Mouse (Mus musculus): ENCODE measurements around the gene Gfer. TPM values are rescaled to one million over a fixed set of nuclear protein-coding genes. Genes with fewer than 3 reads are reported as not detected.
A peak's percentile ranks its signal among the peaks of the same experiment; 100 is the strongest.
"Not testable (repeated sequence)": the region's sequence is repeated elsewhere in the genome, so short reads cannot be mapped to it uniquely, and the experiment has no call there.

Gfer gene
- total RNA-seq, 2 experiments from 2014 or later = 23.0 to 25.0 TPM

DNA sequence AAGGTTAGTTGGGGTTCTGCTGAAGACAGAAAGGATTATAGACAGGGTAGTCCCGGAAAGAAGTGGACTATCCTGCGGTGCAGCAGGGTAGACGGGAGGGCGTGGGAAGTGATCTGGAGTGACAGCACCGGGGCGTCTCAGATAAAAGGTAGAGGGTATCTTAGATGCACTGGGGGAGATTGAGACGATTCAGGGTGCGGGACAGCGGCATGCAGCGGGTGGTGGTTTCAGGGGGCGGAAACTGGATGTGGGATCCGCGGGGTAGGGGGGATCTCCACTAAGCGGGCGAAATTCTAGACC, 27.9 kb upstream of the Gfer start:
- no peak for DNase-seq
- intact Hi-C loops (cut with DNase I; ENCODE audit: low total_unique reads) = no loop called here

DNA sequence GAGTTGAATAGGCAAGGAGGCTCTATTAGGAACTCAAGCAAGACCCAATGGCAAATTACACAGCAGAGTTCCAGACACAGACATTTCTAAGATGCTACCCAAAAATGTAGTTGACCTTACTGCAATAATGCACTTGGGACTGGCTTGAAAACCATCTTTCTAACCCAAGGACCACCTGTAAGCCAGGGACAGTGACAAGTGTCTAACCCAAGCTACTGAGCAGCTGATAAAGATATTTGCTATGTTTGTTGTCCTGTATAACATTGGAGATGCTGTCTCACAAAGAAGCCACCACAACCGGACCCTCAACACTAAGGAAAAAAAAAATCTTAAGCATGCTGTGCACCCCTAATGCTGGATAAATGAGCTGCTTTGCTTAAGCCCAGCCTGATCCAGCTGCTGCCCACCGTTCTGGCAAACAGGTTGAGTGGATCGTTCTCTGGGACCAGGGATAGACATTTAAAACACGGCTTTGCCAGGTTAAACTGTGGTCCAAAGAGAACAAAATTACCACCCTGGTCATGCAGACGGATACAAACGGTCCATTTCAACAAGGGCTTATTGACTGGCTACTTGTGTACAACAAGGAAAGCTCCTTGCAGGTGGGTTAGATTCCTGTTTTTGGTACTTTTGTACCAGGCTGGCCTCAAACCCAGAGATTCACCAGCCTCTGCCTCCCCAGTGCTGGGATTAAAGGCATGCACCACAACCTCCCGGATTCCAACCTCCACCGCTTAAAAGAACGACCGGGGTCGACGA, 27.3 kb upstream of the Gfer start:
- intact Hi-C loops (cut with DNase I; ENCODE audit: low total_unique reads) = no loop called here
- no peak for DNase-seq

DNA sequence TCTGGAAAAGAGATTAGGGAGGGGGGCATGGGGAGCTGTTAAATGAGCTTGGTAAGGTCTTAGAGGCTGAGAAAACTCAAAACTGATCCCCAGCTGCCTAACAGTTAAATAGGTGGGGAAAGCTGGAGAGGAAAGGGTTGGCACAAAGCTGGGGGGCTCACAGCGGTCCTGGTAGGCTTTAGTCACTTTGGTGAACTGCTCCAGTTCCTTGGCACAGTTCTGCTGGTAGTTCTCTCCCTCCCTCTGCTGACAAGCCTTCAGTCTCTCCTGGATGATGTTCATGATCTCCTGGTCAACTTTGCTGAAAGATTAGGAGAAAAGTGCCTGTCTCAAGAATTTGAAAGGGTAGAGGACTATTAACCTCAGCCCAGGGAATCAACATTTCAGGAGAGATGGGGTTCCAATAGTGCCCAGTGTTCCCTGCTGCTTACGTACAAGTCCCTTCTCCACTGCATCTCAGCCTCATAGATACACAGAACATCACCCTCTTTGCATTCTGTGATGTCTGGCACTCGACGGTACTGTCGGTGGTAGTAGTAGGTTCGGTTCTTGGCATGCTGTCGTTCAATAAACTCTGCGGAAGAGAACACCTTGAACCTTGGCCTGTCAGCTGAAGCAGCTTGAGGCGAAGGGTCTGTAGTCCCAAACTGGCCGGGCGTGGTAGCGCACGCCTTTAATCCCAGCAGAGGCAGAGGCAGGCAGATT, 26.4 kb upstream of the Gfer start:
- no peak for DNase-seq
- intact Hi-C loops (cut with DNase I; ENCODE audit: low total_unique reads) = no loop called here

DNA sequence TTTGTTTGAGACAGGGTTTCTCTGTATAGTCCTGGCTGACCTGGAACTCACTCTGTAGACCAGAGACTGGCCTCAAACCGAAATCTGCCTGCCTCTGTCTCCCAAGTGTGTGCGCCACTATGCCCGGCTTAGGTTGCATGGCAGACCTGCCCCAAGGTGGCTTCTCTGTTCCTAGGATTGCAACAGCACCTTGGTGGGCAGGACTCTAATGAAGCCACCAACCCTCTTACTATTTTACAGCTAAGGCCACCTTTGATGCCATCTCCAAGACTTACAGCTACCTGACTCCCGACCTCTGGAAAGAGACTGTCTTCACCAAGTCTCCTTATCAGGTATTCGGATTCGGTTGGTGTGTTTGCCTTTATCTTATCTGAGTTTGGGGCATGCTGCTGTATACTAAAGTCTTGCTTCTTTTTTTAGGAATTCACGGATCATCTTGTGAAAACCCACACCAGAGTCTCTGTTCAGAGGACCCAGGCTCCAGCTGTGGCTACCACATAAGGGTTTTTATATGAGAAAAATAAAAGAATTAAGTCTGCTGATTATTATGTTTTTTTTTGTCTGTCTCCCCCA, 25.5 kb upstream of the Gfer start:
- intact Hi-C loops (cut with DNase I; ENCODE audit: low total_unique reads); DNase-seq: not testable (repeated sequence)

DNA sequence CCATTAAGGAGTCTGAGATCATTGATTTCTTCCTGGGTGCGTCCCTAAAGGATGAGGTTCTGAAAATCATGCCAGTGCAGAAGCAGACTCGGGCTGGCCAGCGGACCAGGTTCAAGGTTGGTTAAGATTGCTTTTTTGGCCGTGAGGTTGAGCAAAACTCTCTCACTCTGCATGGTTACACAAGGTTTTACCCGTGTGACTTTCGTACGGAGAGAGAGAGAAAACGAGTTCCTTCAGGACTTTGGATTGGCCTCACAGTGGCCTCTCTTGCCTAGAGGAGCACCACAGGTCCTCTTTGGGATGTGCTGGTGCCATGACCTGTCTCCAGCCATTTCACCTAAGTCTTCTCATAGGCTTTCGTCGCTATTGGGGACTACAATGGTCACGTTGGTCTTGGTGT, 24.7 kb upstream of the Gfer start:
- DNase-seq = peak; percentile 3
- intact Hi-C loops (cut with DNase I; ENCODE audit: low total_unique reads) = not testable (repeated sequence)

DNA sequence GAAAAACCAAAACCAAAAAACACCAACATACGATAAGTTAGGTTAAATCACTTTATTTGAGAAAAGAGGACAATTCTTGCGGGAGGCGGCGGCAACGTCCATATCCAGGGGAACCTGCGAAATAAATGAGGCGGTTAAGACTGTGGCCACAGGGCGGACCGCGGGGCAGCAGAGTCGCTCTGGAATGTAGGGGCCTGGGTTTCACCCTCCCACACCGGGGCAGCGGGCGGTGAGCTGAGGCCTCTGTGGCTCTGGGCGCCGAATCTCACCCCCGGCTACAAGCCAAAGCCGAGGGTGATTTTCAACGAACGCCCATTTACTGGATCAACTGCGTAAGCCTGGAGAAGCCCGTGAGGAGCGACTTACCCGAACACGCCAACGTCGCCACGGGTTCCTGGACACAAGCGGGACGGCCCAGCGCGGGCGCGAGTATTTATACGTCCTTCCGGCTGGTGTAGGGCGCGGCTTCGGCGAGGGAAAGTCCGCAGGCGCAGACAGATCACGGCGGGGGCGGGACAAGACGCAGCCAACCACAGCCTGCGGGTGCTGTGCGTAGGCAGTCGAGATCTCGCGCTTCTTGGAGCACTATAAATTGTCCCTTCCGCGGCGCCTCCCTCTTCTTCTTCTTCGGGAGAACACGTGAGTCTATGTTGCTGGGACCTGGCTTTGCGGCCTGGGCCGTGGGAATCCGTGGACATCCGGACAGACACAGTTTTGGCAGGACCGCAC, 23.7 kb upstream of the Gfer start:
- peak; percentile 99 for DNase-seq
- intact Hi-C loops (cut with DNase I; ENCODE audit: low total_unique reads) = no loop called here

DNA sequence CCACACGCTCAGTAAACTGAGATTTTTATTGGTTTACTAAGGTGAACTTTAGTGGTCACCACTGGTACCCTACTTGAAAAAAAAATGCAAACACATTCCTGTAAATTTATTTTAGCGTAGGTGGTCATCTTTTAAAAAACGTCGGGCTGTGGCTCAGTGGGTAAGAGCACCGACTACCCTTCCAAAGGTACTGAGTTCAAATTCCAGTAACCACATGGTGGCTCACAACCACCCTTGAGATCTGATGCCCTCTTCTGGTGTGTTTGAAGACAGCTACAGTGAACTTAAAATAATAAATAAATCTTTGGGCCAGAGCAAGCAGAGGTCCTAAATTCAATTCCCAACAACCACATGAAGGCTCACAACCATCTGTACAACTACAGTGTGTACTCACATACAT, 23.0 kb upstream of the Gfer start:
- intact Hi-C loops (cut with DNase I; ENCODE audit: low total_unique reads); DNase-seq: not testable (repeated sequence)

DNA sequence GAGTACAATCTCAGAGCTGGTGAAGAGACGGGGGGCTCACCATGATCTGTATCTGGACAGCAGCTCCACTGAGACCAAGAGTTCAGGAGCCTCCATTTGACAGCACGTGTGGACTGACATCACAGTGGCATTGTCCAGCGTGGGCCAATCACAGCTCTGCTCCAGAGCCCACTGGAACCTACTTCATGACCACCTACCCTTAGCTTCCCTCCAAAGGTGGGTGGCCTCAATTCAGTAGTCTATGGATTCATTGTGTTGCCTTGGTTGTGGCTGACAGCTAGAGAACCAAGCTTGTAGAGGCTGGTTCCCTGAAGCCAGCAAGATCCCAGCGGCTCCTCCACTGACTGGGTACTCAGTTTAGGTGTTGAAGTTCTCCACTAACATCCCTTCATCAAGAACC, 22.0 kb upstream of the Gfer start, which contains the start of the genes Rnf151 and Rps2:
Gene Rnf151, minus strand, starts transcription at position 121 of the 400 bp plus-strand sequence.
Gene Rps2, plus strand, starts transcription at position 174 of the 400 bp plus-strand sequence.
- no peak for DNase-seq
- intact Hi-C loops (cut with DNase I; ENCODE audit: low total_unique reads) = no loop called here

DNA sequence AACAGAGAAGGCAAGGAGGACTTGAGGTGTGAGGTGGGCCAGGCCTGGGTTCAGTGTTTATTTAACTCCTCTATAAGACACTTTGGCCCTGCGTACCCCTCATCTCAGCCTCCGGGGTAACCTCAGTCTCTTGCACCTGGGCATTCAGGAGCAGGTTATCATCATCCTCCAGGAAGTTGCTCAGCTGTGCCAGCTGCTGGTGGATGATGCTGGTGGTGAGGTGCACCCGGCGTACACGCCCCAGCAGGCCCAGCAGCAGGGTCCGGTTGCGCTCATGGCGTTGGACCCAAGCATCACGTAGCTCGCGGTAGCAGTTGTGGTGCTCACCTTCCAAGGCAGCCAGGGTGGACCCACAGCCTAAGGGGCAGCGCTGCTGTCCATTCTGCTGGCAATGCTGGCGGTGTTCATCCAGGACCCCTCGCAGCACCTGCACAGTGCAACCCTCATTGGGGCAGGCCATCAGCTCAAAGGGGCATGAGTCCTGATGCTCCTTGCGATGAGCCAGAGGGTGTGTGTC, 20.3 kb upstream of the Gfer start:
- DNase-seq = peak; percentile 3
- intact Hi-C loops (cut with DNase I; ENCODE audit: low total_unique reads) = no loop called here

DNA sequence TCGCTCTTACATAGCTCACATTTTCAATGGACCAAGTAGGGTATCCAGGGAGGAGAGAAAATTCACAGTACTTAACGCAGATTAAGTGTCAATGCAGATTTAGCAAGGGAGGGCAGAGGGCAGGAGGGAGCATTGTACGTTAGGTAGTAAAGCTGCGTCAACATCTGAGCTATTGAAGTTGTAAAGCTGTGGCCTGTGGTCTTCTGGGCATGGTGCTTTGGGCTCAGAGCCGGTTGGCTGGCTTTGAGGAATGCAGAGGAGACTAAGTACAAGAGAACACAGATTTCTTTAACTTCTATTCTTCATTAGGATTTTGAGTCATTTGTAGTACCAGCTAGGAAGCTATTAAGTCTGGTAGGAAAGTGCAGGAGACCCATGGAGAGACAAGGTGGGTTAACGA, 19.6 kb upstream of the Gfer start:
- DNase-seq = no peak
- intact Hi-C loops (cut with DNase I; ENCODE audit: low total_unique reads) = no loop called here

DNA sequence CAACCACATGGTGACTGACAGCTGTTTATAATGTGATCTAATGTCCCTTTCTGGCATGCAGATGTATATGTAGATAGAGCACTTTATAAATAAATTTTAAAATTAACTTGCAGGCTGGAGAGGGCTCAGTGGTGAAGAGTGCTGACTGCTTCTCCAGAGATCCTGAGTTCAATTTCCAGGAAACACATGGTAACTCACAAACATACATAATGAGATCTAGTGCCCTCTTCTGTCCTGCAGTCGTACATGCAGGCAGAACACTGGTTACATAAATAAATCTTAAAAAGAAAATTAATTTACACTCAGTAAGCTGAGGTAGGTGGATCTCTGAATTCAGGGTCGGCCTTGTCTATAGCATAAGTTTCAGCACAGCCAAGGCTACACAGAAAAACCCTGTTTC, 12.7 kb upstream of the Gfer start:
- no peak for DNase-seq
- intact Hi-C loops (cut with DNase I; ENCODE audit: low total_unique reads) = no loop called here

DNA sequence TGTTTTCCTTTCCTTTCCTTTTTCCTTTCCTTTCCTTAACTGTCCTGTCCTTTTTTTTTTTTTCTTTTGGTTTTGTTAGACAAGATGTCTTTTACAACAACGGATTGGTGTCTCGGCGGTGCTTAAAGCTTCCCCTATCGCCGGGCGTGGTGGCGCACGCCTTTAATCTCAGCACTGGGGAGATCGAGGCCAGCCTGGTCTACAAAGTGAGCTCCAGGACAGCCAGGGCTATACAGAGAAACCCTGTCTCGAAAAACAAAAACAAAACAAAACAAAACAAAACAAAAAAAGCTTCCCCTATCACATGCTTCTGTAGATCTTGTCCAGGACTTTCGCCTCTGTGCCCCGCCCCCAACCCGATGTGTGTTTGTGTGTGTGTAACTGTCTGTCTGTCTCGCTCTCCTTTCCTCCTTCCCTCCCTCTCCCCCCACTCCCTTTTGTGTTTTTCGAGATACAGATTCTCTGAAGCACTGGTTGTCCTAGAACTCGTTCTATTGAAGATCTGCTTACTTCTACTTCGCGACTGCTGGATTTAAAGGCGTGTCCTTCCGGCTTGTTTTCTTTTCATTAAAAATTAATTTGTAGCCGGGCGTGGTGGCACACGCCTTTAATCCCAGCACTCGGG, 12.0 kb upstream of the Gfer start:
- intact Hi-C loops (cut with DNase I; ENCODE audit: low total_unique reads) = no loop called here

DNA sequence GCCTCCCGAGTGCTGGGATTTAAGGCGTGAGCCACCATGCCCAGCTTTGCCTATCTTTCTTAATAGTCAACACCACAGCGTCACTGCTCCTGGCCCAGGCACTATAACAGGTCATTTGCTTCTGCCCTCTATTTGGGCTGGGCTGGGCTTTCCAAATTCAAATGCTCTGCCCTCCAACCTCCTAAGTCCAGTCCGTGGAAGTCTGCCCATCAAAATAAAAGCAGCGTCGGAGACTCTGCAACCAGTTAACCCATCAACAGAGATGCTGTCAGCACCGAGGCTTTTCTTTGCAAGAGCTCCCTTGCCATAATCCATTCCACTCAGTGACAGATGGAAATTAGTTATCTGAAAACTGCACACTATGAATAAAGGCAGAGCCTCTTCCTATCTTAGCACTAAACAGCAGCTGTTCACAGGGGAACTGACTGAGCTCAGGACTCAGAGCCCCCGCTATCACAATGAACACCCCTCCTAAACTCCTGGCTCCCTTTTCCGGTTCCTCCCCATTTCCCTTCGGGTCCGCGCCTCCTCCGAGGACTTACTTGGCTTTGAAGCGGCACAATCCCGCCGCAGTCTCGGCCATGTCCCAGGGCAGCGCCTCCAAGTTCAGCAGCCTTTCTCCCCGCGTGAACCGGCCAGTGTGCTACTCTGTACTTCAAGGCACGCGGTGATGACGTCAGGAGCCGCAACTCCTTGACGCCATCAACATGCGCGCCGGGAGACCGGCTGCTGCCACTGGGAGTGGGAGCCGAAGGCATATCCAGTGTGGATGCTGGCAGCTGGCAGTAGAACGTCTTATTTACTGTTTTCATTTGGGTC, 11.2 kb upstream of the Gfer start, which contains the start of gene Tbl3:
Gene Tbl3, minus strand, starts transcription at position 679 of the 819 bp plus-strand sequence.
- peak; percentile 92 for DNase-seq
- intact Hi-C loops (cut with DNase I; ENCODE audit: low total_unique reads) = no loop called here

More for the DNA sequence above, 12.0 kb upstream of the Gfer start:
- DNase-seq = no peak

DNA sequence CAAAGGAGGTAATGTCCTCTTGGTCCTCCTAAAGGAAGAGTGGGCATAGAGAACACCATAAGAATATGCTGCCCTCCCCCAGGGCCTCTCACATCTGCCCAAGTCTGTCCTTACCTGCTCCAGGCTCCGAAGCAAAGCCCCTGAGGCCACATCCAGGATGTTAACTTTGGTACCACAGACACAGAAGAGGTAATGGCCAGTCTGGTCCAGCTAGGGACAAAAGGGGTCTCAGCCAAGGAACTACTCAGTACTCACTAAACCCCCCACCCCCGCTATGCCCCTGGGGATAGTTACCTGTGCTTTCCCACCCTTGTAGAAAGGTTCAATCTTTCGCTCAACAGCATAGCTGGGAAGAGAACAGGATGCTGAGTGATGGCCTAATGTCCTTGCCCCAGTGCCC, 9.9 kb upstream of the Gfer start:
- no peak for DNase-seq
- intact Hi-C loops (cut with DNase I; ENCODE audit: low total_unique reads) = no loop called here

DNA sequence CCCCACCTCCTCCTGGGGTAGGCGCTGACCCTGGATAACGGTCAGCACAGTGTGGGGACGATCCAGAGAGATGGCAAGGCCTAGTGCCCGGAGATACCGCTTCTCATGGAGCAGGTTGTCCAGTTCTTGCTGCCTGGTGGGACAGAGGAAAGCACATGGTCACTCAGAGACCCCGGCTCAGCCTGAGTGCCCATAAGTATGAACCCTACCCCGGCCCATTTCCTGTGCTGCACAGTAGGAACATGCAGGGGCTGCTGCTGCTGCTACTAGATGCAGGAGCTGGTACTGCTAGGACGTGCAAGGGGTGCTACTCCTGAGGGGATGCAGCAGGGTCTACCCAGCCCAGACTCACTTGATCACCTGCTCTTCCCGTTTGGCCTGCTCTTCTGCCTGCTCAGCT, 5.3 kb upstream of the Gfer start:
- no peak for DNase-seq
- intact Hi-C loops (cut with DNase I; ENCODE audit: low total_unique reads) = no loop called here

DNA sequence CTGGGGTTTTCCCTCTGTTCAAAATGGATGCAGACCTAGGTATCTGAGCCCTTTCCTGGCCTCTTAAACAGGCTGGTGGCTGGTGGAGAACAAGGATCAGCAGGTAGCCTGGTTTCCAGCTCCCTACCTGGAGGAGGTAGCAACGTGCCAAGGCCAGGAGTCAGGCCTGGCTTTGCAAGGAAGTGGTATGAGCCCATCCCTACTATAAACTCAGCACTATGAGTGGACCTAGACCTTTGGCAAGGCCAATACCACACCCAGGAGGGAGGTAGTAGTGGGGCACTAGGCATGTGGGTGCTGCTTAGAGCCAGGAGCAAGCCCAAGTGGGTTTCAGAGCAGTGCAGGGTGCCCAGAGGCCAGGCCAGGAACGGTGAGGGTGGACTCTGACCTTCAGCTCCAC, 3.5 kb upstream of the Gfer start:
- DNase-seq = no peak
- intact Hi-C loops (cut with DNase I; ENCODE audit: low total_unique reads) = no loop called here

DNA sequence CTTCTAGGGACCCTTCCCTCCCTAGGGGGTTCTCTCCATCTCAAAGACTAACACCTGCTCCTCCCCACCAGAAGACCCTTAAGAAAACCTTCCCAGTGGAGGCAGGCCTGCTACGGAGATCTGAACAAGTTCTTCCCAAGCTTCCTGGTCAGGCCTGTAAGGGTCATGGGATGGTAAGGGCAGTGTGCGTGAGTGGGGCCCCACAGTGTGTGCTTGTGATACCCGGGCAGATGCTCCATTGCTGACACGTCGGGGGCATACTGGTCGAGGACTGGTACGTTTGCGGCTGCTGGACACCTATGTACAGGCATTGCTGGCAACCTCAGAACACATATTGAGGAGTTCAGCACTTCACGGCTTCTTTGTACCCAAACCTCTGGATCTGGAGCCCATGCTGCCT, 2.8 kb upstream of the Gfer start:
- DNase-seq = no peak
- intact Hi-C loops (cut with DNase I; ENCODE audit: low total_unique reads) = no loop called here

DNA sequence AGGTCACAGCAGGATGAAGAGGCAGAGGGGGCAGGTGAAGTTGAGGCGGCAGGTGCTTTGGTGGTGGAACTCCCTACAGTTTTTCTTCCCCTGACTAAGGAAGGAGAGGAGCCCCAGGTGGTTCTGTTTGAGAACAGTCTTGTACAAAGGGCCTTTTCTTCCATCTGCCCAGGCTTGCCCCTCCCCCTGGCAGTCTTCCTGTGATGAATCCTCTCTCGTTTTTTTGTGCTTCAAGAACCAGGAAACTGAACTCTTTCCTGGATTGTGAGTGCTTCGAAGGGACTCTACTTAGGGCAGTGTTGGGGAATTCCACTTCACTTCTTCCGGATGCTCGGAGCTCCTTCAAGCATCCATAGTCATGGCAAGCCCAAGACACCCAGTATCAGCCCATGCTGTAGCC, 2.0 kb upstream of the Gfer start:
- intact Hi-C loops (cut with DNase I; ENCODE audit: low total_unique reads) = no loop called here

More for the DNA sequence above, 2.0 kb upstream of the Gfer start:
- no peak for DNase-seq
